Mouse (Mus musculus): ENCODE results near the gene Ppp1r14b. TPM values are rescaled to one million over a fixed set of nuclear protein-coding genes. Genes with fewer than 3 reads are reported as not detected.
"Not testable (repeated sequence)": the region's sequence is repeated elsewhere in the genome, so short reads cannot be mapped to it uniquely, and the experiment has no call there.

Gene Ppp1r14b
- polyA plus RNA-seq, 1 experiment from 2014 or later = 224 TPM

- no peak for TF ChIP-seq CTCF (IDR thresholded peaks at IDR 0.05; ENCODE audit: low read depth)
- WGBS = 95% methylated on average over 5 of the region's 5 CpGs
- no peak overlapping the region for H3K4me3 ChIP-seq (ENCODE audit: low read depth, low read length)
- no peak overlapping the region for H3K27ac ChIP-seq (ENCODE audit: low read depth)
- H3K27me3 ChIP-seq (ENCODE audit: insufficient read depth, low read length) = no peaks in the 10 kb centered on the region
- DNase-seq (no peak), ATAC-seq (ENCODE audit: insufficient read depth) (no peak)
- peaks cover 35% of the 10 kb centered on the region for H3K36me3 ChIP-seq (ENCODE audit: insufficient read depth)
- H3K9me3 ChIP-seq (ENCODE audit: low read depth, low read length) = no peaks in the 10 kb centered on the region
- no peak overlapping the region for H3K4me2 ChIP-seq
- no peak overlapping the region for H3K9ac ChIP-seq
- H3K4me1 ChIP-seq (ENCODE audit: insufficient read depth) = peaks cover 9% of the 10 kb centered on the region
Measured at GRCm38 (mm10) chr19:6983621-6984020, 8.9 kb downstream of the Ppp1r14b start.

- Histone ChIP-seq H3K4me2 (no peak overlapping the region), H3K36me3 (ENCODE audit: insufficient read depth) (peaks cover 33% of the 10 kb centered on the region), H3K27ac (ENCODE audit: low read depth) (no peak overlapping the region), H3K4me3 (ENCODE audit: low read depth, low read length) (no peak overlapping the region), H3K4me1 (ENCODE audit: insufficient read depth) (peaks cover 4% of the 10 kb centered on the region), H3K27me3 (ENCODE audit: insufficient read depth, low read length) (no peaks in the 10 kb centered on the region), H3K9ac (no peak overlapping the region), H3K9me3 (ENCODE audit: low read depth, low read length) (no peaks in the 10 kb centered on the region)
- WGBS = 85% methylated on average over 19 of the region's 19 CpGs
- DNase-seq = no peak
- TF ChIP-seq CTCF (IDR thresholded peaks at IDR 0.05; ENCODE audit: low read depth) = no peak
- no peak for ATAC-seq (ENCODE audit: insufficient read depth)
Measured at GRCm38 (mm10) chr19:6985300-6985699, 10.5 kb downstream of the Ppp1r14b start.

- no peak for TF ChIP-seq CTCF (IDR thresholded peaks at IDR 0.05; ENCODE audit: low read depth)
- Histone ChIP-seq H3K9me3 (ENCODE audit: low read depth, low read length) (no peaks in the 10 kb centered on the region), H3K4me1 (ENCODE audit: insufficient read depth) (peaks cover under 1% of the 10 kb centered on the region), H3K27ac (ENCODE audit: low read depth) (no peak overlapping the region; the same call in 1 of the 2 replicates), H3K4me2 (peak overlapping the region; percentile 82), H3K4me3 (ENCODE audit: low read depth, low read length) (peak overlapping the region; percentile 85), H3K27me3 (ENCODE audit: insufficient read depth, low read length) (no peaks in the 10 kb centered on the region), H3K9ac (peak overlapping the region; percentile 83), H3K36me3 (ENCODE audit: insufficient read depth) (peaks cover 33% of the 10 kb centered on the region)
- DNase-seq (no peak), ATAC-seq (ENCODE audit: insufficient read depth) (no peak)
- WGBS = 75% methylated on average over 10 of the region's 10 CpGs
Measured at GRCm38 (mm10) chr19:6985951-6986708, 11.4 kb downstream of the Ppp1r14b start.

GRCm38 (mm10) chr19:6987061-6987903 is 12.5 kb downstream of the Ppp1r14b start, which contains the start of gene Vegfb:
Gene Vegfb (minus strand): TSS chr19:6987651.
- under 1% methylated on average over 72 of the region's 85 CpGs for WGBS
- Histone ChIP-seq H3K9me3 (ENCODE audit: low read depth, low read length) (no peaks in the 10 kb centered on the region), H3K27me3 (ENCODE audit: insufficient read depth, low read length) (0 out of 2 replicates have a peak, but pooled peaks cover 2% of the 10 kb centered on the region), H3K27ac (ENCODE audit: low read depth) (peak within 1 kb of the TSS; percentile 83), H3K4me2 (peak within 1 kb of the TSS; percentile 82), H3K36me3 (ENCODE audit: insufficient read depth) (peaks cover 27% of the 10 kb centered on the region), H3K4me1 (ENCODE audit: insufficient read depth) (no peaks in the 10 kb centered on the region; the same call in 1 of the 2 replicates), H3K4me3 (ENCODE audit: low read depth, low read length) (peak within 1 kb of the TSS; percentile 85), H3K9ac (peak within 1 kb of the TSS; percentile 83)
- DNase-seq = peak; percentile 71
- peak; percentile 57 for ATAC-seq (ENCODE audit: insufficient read depth)
- TF ChIP-seq CTCF (IDR thresholded peaks at IDR 0.05; ENCODE audit: low read depth) = no peak

GRCm38 (mm10) chr19:6987904-6988285 is 13.1 kb downstream of the Ppp1r14b start:
- TF ChIP-seq CTCF (IDR thresholded peaks at IDR 0.05; ENCODE audit: low read depth) = no peak
- Histone ChIP-seq H3K4me1 (ENCODE audit: insufficient read depth) (peaks cover 2% of the 10 kb centered on the region), H3K9me3 (ENCODE audit: low read depth, low read length) (no peaks in the 10 kb centered on the region), H3K27ac (ENCODE audit: low read depth) (peak overlapping the region; percentile 83), H3K36me3 (ENCODE audit: insufficient read depth) (peaks cover 24% of the 10 kb centered on the region), H3K27me3 (ENCODE audit: insufficient read depth, low read length) (0 out of 2 replicates have a peak, but pooled peaks cover 2% of the 10 kb centered on the region), H3K9ac (peak overlapping the region; percentile 83), H3K4me3 (ENCODE audit: low read depth, low read length) (peak overlapping the region; percentile 85), H3K4me2 (peak overlapping the region; percentile 82)
- no peak for DNase-seq
- whole genome bisulfite sequencing = 6% methylated on average over 8 of the region's 8 CpGs
- ATAC-seq (ENCODE audit: insufficient read depth) = no peak

GRCm38 (mm10) chr19:6989251-6989650 is 14.5 kb downstream of the Ppp1r14b start:
- Histone ChIP-seq H3K27me3 (ENCODE audit: insufficient read depth, low read length) (0 out of 2 replicates have a peak, but pooled peaks cover 2% of the 10 kb centered on the region), H3K9ac (no peak overlapping the region), H3K36me3 (ENCODE audit: insufficient read depth) (peaks cover 14% of the 10 kb centered on the region), H3K4me3 (ENCODE audit: low read depth, low read length) (no peak overlapping the region), H3K4me2 (no peak overlapping the region), H3K4me1 (ENCODE audit: insufficient read depth) (peaks cover 5% of the 10 kb centered on the region), H3K9me3 (ENCODE audit: low read depth, low read length) (no peaks in the 10 kb centered on the region), H3K27ac (ENCODE audit: low read depth) (no peak overlapping the region)
- DNase-seq = no peak
- 79% methylated on average over 8 of the region's 8 CpGs for WGBS
- no peak for TF ChIP-seq CTCF (IDR thresholded peaks at IDR 0.05; ENCODE audit: low read depth)
- no peak for ATAC-seq (ENCODE audit: insufficient read depth)

- no peak for ATAC-seq (ENCODE audit: insufficient read depth)
- Histone ChIP-seq H3K27ac (ENCODE audit: low read depth) (no peak overlapping the region), H3K4me3 (ENCODE audit: low read depth, low read length) (no peak overlapping the region), H3K4me2 (no peak overlapping the region), H3K9ac (no peak overlapping the region; the same call in 1 of the 2 replicates), H3K9me3 (ENCODE audit: low read depth, low read length) (no peaks in the 10 kb centered on the region), H3K4me1 (ENCODE audit: insufficient read depth) (peaks cover 12% of the 10 kb centered on the region), H3K27me3 (ENCODE audit: insufficient read depth, low read length) (0 out of 2 replicates have a peak, but pooled peaks cover 2% of the 10 kb centered on the region), H3K36me3 (ENCODE audit: insufficient read depth) (0 out of 2 replicates have a peak, but pooled peaks cover 2% of the 10 kb centered on the region)
- DNase-seq = no peak
- no peak for TF ChIP-seq CTCF (IDR thresholded peaks at IDR 0.05; ENCODE audit: low read depth)
- 87% methylated on average over 6 of the region's 6 CpGs for WGBS
Measured at GRCm38 (mm10) chr19:6990712-6991111, 15.9 kb downstream of the Ppp1r14b start.

GRCm38 (mm10) chr19:6991166-6991565 is 16.4 kb downstream of the Ppp1r14b start:
- not testable (repeated sequence) for H3K36me3 ChIP-seq (ENCODE audit: insufficient read depth); H3K9ac ChIP-seq; H3K4me3 ChIP-seq (ENCODE audit: low read depth, low read length); DNase-seq; H3K27ac ChIP-seq (ENCODE audit: low read depth); ATAC-seq (ENCODE audit: insufficient read depth); H3K4me2 ChIP-seq; H3K9me3 ChIP-seq (ENCODE audit: low read depth, low read length); H3K27me3 ChIP-seq (ENCODE audit: insufficient read depth, low read length)
- 90% methylated on average over 6 of the region's 6 CpGs for WGBS
- peaks cover 12% of the 10 kb centered on the region for H3K4me1 ChIP-seq (ENCODE audit: insufficient read depth)

All from lung, embryonic 14.5 days (tissue).